Mouse (Mus musculus) heart, embryonic 16.5 days (tissue): ENCODE measurements at regions not wholly inside any gene's neighbourhood (a gene's known extent, or its start where the extent isn't known, plus 50 kb on each side); places are given as distances from the start of the nearest gene placed in this dataset.

Experiments
- ATAC-seq: fragments of 200-750 bp; cut with Nextera tagmentation; replicated peaks from 2 replicates; pipeline ENCODE4 v1.8.0; 2017; ENCODE audit warnings: moderate number of reproducible peaks; ENCODE audit not compliant: insufficient read depth, low FRiP score; ENCODE audit errors: extremely low read depth
- H3K27ac ChIP-seq: fragments of 300-500 bp; sonication (generic); 2 replicates; pipeline ENCODE4 v1.5.1; 2014; ENCODE audit warnings: mild to moderate bottlenecking, low read length, control low read depth, moderate library complexity
- H3K27me3 ChIP-seq: fragments of 300-500 bp; sonication (generic); 2 replicates; pipeline ENCODE4 v1.6.1; 2014; ENCODE audit warnings: low read length, mixed read lengths; ENCODE audit not compliant: control insufficient read depth, insufficient read depth
- H3K36me3 ChIP-seq: fragments of 300-500 bp; sonication (generic); 2 replicates; pipeline ENCODE4 v1.6.1; 2014; ENCODE audit not compliant: control insufficient read depth, insufficient read depth
- H3K4me1 ChIP-seq: fragments of 300-500 bp; sonication (generic); 2 replicates; pipeline ENCODE4 v1.6.1; 2014; ENCODE audit warnings: low read length, mixed read lengths; ENCODE audit not compliant: control insufficient read depth, insufficient read depth
- H3K4me2 ChIP-seq: fragments of 300-500 bp; sonication (generic); 2 replicates; pipeline ENCODE4 v1.6.1; 2014; ENCODE audit warnings: low read depth, mild to moderate bottlenecking, control low read depth, low read length
- H3K4me3 ChIP-seq: fragments of 300-500 bp; sonication (generic); 2 replicates; pipeline ENCODE4 v1.5.1; 2014; ENCODE audit warnings: mild to moderate bottlenecking, control low read depth, low read length
- H3K9ac ChIP-seq: fragments of 300-500 bp; sonication (generic); 2 replicates; pipeline ENCODE4 v1.6.1; 2014; ENCODE audit warnings: low read length, control low read depth
- H3K9me3 ChIP-seq: fragments of 300-500 bp; sonication (generic); replicated peaks from 2 replicates; pipeline ENCODE4 v1.6.1; 2016; ENCODE audit warnings: low read length; ENCODE audit not compliant: control insufficient read depth
- WGBS: fragments of 180-500 bp; shearing (Covaris S2); extraction: QIAGEN DNeasy Blood & Tissue Kit; methylation state at CpG from one replicate; pipeline ENCODE4 v1.1.7; 2014; 5-methylcytosine and 5-hydroxymethylcytosine counted together

DNA sequence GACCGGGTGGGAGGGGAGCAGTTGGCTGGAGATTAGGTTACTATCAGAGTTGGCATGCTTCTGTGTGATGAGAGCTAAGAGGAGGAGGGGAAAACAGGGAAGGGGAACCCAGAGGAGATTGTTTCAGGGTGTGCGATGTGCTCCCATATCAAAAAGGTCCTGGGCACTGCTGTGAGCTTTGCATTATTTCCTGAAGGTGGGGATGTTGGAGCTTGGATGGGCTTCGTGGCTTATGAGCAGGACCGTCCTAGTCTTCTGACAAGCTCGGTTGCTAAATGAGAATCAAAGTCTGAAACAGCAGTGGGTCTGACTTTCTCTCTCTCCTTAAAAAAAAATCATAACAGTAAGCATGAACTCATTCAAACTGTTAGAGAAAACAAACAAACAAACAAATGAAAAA lies 125.4 kb upstream of the Ralgapa2 start:
- H3K4me1 ChIP-seq, result no peaks in the 10 kb centered on the region
- H3K9me3 ChIP-seq, result no peaks in the 10 kb centered on the region
- H3K36me3 ChIP-seq, result no peaks in the 10 kb centered on the region
- no peak for ATAC-seq
- H3K9ac ChIP-seq, result no peak overlapping the region
- H3K4me3 ChIP-seq, result no peak overlapping the region
- H3K27ac ChIP-seq, result no peak overlapping the region
- no peak overlapping the region for H3K4me2 ChIP-seq
- WGBS, result 41% methylated on average over 5 of the region's 5 CpGs
- peaks cover 3% of the 10 kb centered on the region; the same call in 1 of the 2 replicates for H3K27me3 ChIP-seq

GRCm38 (mm10) chr2:146646237-146646972 lies 134.3 kb upstream of the Ralgapa2 start:
- H3K4me1 ChIP-seq, result no peaks in the 10 kb centered on the region
- H3K9ac ChIP-seq, result no peak overlapping the region
- no peaks in the 10 kb centered on the region for H3K27me3 ChIP-seq
- no peak for ATAC-seq
- no peak overlapping the region for H3K4me2 ChIP-seq
- no peaks in the 10 kb centered on the region for H3K9me3 ChIP-seq
- H3K27ac ChIP-seq, result no peak overlapping the region
- WGBS, result 64% methylated on average over 16 of the region's 16 CpGs
- no peak overlapping the region for H3K4me3 ChIP-seq
- no peaks in the 10 kb centered on the region for H3K36me3 ChIP-seq

- Histone ChIP-seq H3K27me3 (no peaks in the 10 kb centered on the region), H3K9ac (no peak overlapping the region), H3K4me3 (no peak overlapping the region), H3K9me3 (no peaks in the 10 kb centered on the region), H3K36me3 (no peaks in the 10 kb centered on the region), H3K4me2 (no peak overlapping the region), H3K27ac (no peak overlapping the region), H3K4me1 (no peaks in the 10 kb centered on the region)
- WGBS, result 85% methylated on average over 2 of the region's 2 CpGs
- no peak for ATAC-seq
These were observed 134.8 kb upstream of the Ralgapa2 start for GRCm38 (mm10) chr2:146646973-146647282.

- Histone ChIP-seq H3K9me3 (no peaks in the 10 kb centered on the region), H3K9ac (no peak overlapping the region), H3K27me3 (no peaks in the 10 kb centered on the region), H3K4me1 (no peaks in the 10 kb centered on the region), H3K36me3 (no peaks in the 10 kb centered on the region), H3K4me2 (no peak overlapping the region), H3K4me3 (no peak overlapping the region), H3K27ac (no peak overlapping the region)
- 68% methylated on average over 3 of the region's 3 CpGs for WGBS
- no peak for ATAC-seq
These were observed 149.2 kb upstream of the Ralgapa2 start for GRCm38 (mm10) chr2:146661346-146661745.

DNA sequence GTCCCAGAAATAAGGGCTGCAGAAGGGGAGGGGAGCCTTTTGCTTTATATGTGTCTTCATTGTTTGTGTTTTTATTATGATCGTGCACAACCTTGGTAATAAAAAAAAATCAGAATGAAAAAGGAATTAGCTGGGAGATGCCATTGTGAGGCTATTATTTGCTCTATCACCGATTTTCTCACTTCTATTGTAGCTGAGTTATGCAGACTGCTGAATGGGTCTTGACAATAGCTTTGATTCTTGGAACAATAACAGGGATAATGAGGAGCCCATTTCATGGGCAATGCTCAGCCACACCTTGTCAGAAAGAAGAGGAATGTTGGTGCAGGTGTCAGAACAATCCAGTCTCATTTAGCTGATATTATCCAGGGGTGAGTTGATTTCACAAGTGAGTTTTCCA lies 160.6 kb upstream of the Ralgapa2 start:
- H3K4me2 ChIP-seq, result no peak overlapping the region
- H3K9me3 ChIP-seq, result 0 out of 2 replicates have a peak, but pooled peaks cover 2% of the 10 kb centered on the region
- H3K27ac ChIP-seq, result no peak overlapping the region
- no peak for ATAC-seq
- WGBS, result 55% methylated on average over 2 of the region's 2 CpGs
- no peak overlapping the region for H3K4me3 ChIP-seq
- no peaks in the 10 kb centered on the region for H3K27me3 ChIP-seq
- no peaks in the 10 kb centered on the region for H3K4me1 ChIP-seq
- H3K9ac ChIP-seq, result no peak overlapping the region
- H3K36me3 ChIP-seq, result no peaks in the 10 kb centered on the region

DNA sequence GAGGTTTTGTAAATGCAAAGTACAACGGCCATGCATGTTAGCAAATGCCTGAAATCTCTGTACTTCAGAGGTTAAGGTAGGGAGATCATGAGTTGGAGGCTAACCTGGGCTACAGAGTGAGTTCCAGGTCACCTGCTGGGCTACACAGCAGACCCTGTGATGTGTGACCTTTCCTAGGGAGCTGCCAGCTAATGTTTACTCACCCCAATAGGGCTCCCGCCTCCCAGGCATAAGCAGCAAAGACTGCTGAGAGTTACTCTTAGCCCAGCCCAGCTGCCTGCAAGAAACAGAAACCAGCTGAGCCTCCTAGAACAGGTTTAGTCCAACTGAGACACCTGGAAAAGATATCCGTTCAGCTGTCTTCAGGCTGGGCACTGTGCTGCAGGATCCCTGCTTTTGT lies 169.8 kb upstream of the Ralgapa2 start:
- WGBS, result 74% methylated on average over 3 of the region's 3 CpGs
- Histone ChIP-seq H3K9me3 (no peaks in the 10 kb centered on the region), H3K9ac (no peak overlapping the region), H3K4me1 (no peaks in the 10 kb centered on the region), H3K4me2 (no peak overlapping the region), H3K27ac (no peak overlapping the region), H3K4me3 (no peak overlapping the region), H3K27me3 (no peaks in the 10 kb centered on the region), H3K36me3 (no peaks in the 10 kb centered on the region)
- no peak for ATAC-seq

- H3K27ac ChIP-seq, result no peak overlapping the region
- ATAC-seq, result no peak
- H3K9ac ChIP-seq, result no peak overlapping the region
- H3K27me3 ChIP-seq, result no peaks in the 10 kb centered on the region
- H3K9me3 ChIP-seq, result no peaks in the 10 kb centered on the region
- H3K4me2 ChIP-seq, result no peak overlapping the region
- H3K4me1 ChIP-seq, result no peaks in the 10 kb centered on the region
- H3K36me3 ChIP-seq, result no peaks in the 10 kb centered on the region
- 73% methylated on average over 5 of the region's 5 CpGs for WGBS
- no peak overlapping the region for H3K4me3 ChIP-seq
These were observed 169.7 kb upstream of the Kiz start for GRCm38 (mm10) chr2:146685854-146686507.

- H3K4me2 ChIP-seq, result no peak overlapping the region
These were observed 167.1 kb upstream of the Kiz start for GRCm38 (mm10) chr2:146688544-146688943.

DNA sequence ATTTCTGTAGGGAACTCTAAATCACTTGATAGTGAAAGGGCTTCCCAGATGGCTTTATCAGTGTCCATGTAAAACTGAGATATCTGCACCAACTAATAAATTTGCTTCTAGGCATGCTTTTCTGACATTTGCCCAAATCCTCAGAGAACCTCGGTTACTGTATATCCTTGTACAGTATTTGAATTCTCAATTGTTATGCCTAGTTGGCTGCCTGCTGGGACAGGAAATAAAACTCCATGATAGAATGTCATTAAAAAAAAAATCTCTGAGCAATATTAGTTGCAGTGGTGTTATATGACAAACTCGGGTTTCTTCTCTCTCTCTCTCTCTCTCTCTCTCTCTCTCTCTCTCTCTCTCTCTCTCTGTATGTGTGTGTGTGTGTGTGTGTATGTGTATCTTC lies 162.2 kb upstream of the Kiz start:
- Histone ChIP-seq H3K4me3 (no peak overlapping the region), H3K9ac (no peak overlapping the region), H3K27ac (no peak overlapping the region), H3K36me3 (no peaks in the 10 kb centered on the region), H3K4me1 (0 out of 2 replicates have a peak, but pooled peaks cover 3% of the 10 kb centered on the region), H3K4me2 (no peak overlapping the region), H3K9me3 (no peaks in the 10 kb centered on the region), H3K27me3 (no peaks in the 10 kb centered on the region)
- 45% methylated on average over 2 of the region's 2 CpGs for WGBS
- ATAC-seq, result no peak

More at GRCm38 (mm10) chr2:146688544-146688943, 167.1 kb upstream of the Kiz start:
- no peak overlapping the region for H3K4me3 ChIP-seq
- WGBS, result 66% methylated on average over 7 of the region's 7 CpGs
- no peaks in the 10 kb centered on the region for H3K36me3 ChIP-seq
- no peaks in the 10 kb centered on the region for H3K9me3 ChIP-seq
- H3K4me1 ChIP-seq, result 0 out of 2 replicates have a peak, but pooled peaks cover 3% of the 10 kb centered on the region
- no peak overlapping the region for H3K27ac ChIP-seq
- ATAC-seq, result no peak
- no peak overlapping the region for H3K9ac ChIP-seq
- no peaks in the 10 kb centered on the region for H3K27me3 ChIP-seq
